Mouse (Mus musculus) neural tube, embryonic 15.5 days (tissue): ENCODE measurements around the gene Ercc6. TPM values are rescaled to one million over a fixed set of nuclear protein-coding genes. Genes with fewer than 3 reads are reported as not detected.

ENCODE experiments used
- ATAC-seq: fragments of 200-750 bp; cut with Nextera tagmentation; 2 replicates; pipeline ENCODE4 v1.8.0; 2017; ENCODE audit warnings: mild to moderate bottlenecking, moderate TSS enrichment, moderate library complexity; ENCODE audit not compliant: low FRiP score
- H3K27ac ChIP-seq: fragments of 300-500 bp; sonication (generic); replicated peaks from 2 replicates; pipeline ENCODE4 v1.5.1; 2015; ENCODE audit warnings: mild to moderate bottlenecking, inconsistent platforms
- H3K27me3 ChIP-seq: fragments of 300-500 bp; sonication (generic); replicated peaks from 2 replicates; pipeline ENCODE4 v1.6.1; 2015; ENCODE audit warnings: inconsistent platforms
- H3K36me3 ChIP-seq: fragments of 300-500 bp; sonication (generic); 2 replicates; pipeline ENCODE4 v1.6.1; 2015; ENCODE audit warnings: inconsistent platforms
- H3K4me1 ChIP-seq: fragments of 300-500 bp; sonication (generic); 2 replicates; pipeline ENCODE4 v1.6.1; 2015; ENCODE audit warnings: inconsistent platforms
- H3K4me2 ChIP-seq: fragments of 300-500 bp; sonication (generic); 2 replicates; pipeline ENCODE4 v1.6.1; 2015; ENCODE audit warnings: inconsistent platforms, mild to moderate bottlenecking, moderate library complexity
- H3K4me3 ChIP-seq: fragments of 300-500 bp; sonication (generic); replicated peaks from 2 replicates; pipeline ENCODE4 v1.5.1; 2015; ENCODE audit warnings: mild to moderate bottlenecking, inconsistent platforms
- H3K9ac ChIP-seq: fragments of 300-500 bp; sonication (generic); replicated peaks from 2 replicates; pipeline ENCODE4 v1.6.1; 2015; ENCODE audit warnings: mild to moderate bottlenecking, inconsistent platforms
- H3K9me3 ChIP-seq: fragments of 300-500 bp; sonication (generic); replicated peaks from 2 replicates; pipeline ENCODE4 v1.6.1; 2016; ENCODE audit warnings: inconsistent platforms
- WGBS: fragments of 180-500 bp; shearing (Covaris S2); methylation state at CpG from one replicate; pipeline ENCODE4 v1.1.7; 2015; ENCODE audit warnings: mixed read lengths; 5-methylcytosine and 5-hydroxymethylcytosine counted together
- polyA plus RNA-seq: library from polyadenylated mRNA; unstranded; fragments of >200 nt; fragmentation: Nextera tagmentation; extraction: Ambion mirVana; gene quantifications from 2 replicates; pipeline ENCODE4 v1.2.1, GENCODE M21; 2015

Gene Ercc6
- polyA plus RNA-seq, 1 experiment from 2014 or later: 20.8 TPM

DNA sequence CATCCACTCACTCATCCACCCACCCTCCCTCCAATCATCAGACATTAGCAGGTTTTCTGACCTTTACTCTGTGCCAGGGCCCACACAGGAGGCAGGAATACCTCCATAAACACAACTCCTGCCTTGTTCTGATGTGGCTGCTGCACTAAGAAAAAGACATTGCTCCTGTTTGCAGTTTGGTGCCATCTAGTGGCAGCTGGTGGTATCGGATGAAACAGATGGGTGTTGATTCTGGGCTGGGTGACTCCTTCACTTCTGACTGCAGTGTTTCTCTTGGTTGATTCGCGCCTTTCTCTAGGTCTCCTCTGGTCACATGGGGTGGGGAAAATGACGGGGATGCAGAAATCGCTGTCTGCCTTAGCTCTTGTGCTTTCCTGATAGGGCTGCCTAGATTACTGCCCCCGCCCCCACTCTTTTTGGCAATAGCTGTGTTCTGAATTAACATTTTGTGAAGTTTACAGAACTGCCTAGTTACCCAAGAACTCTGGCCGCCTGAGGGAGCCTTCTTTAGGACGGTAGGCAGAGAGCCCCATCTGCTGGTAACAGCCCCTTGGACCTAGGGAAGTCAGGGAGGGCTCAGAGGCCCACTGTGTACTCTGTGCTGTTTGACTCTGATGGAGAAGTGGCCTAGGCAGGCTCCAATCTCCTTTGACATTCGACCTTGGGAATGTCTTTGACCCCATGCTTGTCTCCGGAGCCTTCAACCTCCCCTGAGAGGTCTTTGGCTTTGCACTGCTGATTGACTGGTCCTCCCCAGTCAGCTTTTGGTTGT lies 73.9 kb downstream of the Ercc6 start:
- Histone ChIP-seq H3K4me2 (no peak overlapping the region), H3K27ac (no peak overlapping the region), H3K4me1 (no peaks in the 10 kb centered on the region), H3K9ac (no peak overlapping the region), H3K4me3 (no peak overlapping the region), H3K36me3 (no peaks in the 10 kb centered on the region), H3K9me3 (no peaks in the 10 kb centered on the region), H3K27me3 (peaks cover 31% of the 10 kb centered on the region)
- 20% methylated on average over 10 of the region's 10 CpGs for WGBS
- peak; percentile 60; the same call in 1 of the 2 replicates for ATAC-seq

DNA sequence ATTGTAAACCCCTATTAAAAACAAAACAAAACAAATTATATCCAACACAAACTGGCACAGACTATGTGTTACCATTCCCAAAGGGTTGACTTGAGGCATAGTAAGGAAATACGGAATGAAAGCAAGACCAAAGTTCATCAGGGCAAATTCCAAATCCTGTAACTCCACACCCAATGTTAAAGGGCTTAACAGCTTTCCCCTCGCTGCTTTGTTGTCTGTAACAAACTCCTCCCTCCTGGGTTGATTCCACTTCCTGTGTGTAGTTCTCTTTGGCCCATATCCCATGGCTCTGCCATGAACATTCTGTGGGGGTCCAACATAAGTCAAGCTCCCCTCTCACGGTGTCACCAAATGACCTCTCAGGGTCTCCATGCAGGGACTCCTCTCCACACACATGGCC lies 77.1 kb downstream of the Ercc6 start:
- Histone ChIP-seq H3K27me3 (peaks cover 47% of the 10 kb centered on the region), H3K27ac (no peak overlapping the region), H3K4me1 (no peaks in the 10 kb centered on the region), H3K9ac (no peak overlapping the region), H3K9me3 (no peaks in the 10 kb centered on the region), H3K36me3 (no peaks in the 10 kb centered on the region), H3K4me2 (no peak overlapping the region), H3K4me3 (no peak overlapping the region)
- ATAC-seq: no peak
- whole genome bisulfite sequencing: 84% methylated on average over 3 of the region's 3 CpGs

DNA sequence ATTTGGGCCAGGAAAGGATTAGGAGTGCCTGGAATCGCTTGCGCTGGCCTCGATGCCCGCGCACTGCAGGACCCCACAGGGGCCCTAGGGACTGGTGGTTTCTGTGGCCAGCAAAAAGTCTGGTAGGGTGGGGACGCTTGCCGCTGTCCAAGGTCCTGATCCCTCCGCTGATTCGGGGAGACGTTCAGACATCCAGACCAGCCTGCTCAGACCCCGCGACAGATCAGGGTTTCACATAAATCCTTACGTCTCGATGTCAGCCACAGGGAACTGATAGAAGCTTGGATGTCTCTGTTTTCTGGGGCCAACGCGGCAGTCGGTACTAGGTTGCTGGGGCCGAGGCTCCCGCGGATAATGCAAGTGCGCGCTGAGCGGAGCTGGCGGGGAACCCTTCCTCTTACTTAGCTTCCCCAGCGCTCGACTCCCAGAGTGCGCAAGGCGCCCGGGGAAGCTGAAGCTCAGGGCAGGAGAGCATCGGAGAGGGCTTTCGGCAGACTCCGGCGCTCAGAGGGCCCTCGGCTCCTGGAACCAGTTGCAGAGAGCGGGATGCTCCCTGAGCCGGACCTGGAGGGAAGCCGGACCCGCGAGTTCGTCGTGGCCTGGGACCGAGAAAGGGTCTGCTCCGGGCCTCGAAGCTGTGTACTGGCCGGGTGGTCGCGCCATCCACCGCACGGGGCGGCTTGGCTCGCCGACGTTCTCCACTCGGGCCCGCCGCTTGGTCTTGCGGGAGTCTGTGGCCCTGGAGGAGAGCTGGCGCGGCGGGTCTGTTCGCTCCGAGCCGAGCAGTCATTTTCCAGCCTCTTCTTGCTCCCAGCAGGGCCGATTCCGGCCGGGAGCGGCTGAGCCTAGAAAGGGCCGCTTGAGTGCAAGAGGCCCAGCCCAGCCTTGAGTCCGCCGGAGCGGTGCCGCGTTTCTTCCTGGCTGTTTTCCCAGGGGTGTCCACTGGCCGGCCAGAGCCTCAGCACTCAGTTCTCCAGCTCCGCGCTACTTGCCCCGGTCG lies 84.2 kb downstream of the Ercc6 start:
- under 1% methylated on average over 78 of the region's 78 CpGs for WGBS

DNA sequence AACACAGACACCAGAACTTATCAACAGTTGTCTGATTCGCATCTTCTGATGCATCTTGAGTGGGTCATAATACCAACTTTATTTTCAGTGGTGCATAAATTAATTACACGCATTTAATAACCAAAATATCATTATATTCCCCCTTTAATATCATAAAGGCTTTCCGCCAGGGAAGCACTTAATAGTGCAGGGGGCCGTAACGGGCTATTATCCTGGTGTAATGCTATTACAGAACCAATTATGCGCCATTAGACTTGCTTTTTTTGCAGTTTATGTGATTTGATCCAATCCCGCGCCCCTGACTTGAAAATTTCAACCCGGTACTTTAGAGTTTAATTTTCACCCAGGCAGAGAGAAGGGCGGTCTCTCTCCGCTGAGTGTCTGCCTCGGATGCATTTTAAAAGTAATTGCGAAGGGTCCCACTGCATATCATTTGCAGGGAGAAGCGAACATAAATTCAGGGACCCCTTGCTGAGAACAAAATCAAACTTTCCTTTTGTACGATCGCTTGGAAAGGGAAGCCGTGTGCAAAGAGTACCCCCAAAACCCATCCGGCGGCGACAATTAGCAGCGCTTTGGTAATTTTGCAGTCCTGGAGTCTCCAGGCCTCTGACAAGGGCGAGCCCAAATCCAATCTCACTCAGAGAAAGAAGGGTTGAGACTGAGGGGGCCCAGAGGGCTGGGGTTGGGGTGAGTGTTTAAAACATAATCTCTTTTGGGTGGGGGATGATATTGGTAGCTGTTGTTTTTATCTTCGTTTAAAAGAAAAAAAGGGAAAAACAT lies 85.3 kb downstream of the Ercc6 start:
- no peaks in the 10 kb centered on the region for H3K36me3 ChIP-seq
- peak overlapping the region; percentile 62 for H3K4me2 ChIP-seq
- H3K27me3 ChIP-seq: peaks cover 88% of the 10 kb centered on the region
- 3% methylated on average over 23 of the region's 23 CpGs for WGBS
- H3K27ac ChIP-seq: peak overlapping the region; percentile 84
- peak; percentile 70 for ATAC-seq
- H3K4me3 ChIP-seq: peak overlapping the region; percentile 39
- H3K4me1 ChIP-seq: peaks cover 41% of the 10 kb centered on the region
- no peak overlapping the region for H3K9ac ChIP-seq
- H3K9me3 ChIP-seq: no peaks in the 10 kb centered on the region

More for the DNA sequence above, 84.2 kb downstream of the Ercc6 start:
- Histone ChIP-seq H3K4me2 (peak overlapping the region; percentile 62), H3K36me3 (no peaks in the 10 kb centered on the region), H3K4me3 (peak overlapping the region; percentile 36), H3K9me3 (no peaks in the 10 kb centered on the region), H3K4me1 (peaks cover 41% of the 10 kb centered on the region), H3K27ac (peak overlapping the region; percentile 76), H3K27me3 (peaks cover 77% of the 10 kb centered on the region), H3K9ac (peak overlapping the region; percentile 39; the same call in 1 of the 2 replicates)
- ATAC-seq: 0 out of 2 replicates have a peak, but pooled peaks have one; percentile 8

DNA sequence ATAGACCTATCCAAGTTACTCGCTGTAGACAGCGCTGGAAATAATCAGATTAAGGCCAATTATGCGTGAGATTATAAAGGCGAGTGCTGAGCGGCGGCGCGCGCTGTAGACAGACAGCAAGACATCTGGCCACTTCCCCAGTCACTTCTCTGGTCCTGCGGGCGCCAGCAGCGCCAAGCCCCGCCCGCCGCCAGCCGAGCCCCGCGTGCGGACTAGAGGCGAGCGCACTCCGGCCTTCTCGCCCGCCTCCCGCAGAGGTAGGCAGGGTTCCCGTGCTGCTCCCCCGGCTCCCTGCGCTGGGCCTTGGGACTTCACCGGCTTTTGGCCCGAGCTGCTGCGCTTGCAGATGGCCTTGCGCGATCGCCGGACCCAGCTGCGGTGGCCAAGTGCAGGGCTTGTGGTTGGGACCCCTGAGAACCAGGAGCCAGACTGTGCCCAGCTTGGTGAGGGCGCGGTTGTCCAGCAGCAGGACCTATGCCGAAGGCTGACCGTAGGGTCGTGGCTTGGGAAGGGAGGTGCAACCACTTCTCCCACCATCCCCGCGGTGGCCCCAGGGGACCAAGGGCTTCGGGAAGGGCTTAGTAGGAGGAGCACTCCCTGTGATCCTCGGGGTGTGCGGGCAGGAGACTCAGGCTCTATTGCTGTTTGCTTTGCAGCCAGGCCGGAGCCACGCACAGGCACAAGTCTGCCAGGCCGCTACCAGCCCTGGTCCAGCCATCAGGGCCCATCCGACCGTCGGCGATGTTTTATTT lies 86.1 kb downstream of the Ercc6 start, which contains the start of gene Prrxl1:
Prrxl1 (plus strand) TSS at position 118 of the 752 bp plus-strand sequence.
- peak within 1 kb of the TSS; percentile 45 for H3K9ac ChIP-seq
- H3K27ac ChIP-seq: peak within 1 kb of the TSS; percentile 84
- peak; percentile 70 for ATAC-seq
- peaks cover 41% of the 10 kb centered on the region for H3K4me1 ChIP-seq
- peaks cover 82% of the 10 kb centered on the region for H3K27me3 ChIP-seq
- H3K4me3 ChIP-seq: peak within 1 kb of the TSS; percentile 39
- under 1% methylated on average over 53 of the region's 53 CpGs for WGBS
- H3K36me3 ChIP-seq: no peaks in the 10 kb centered on the region
- H3K4me2 ChIP-seq: peak within 1 kb of the TSS; percentile 62
- H3K9me3 ChIP-seq: no peaks in the 10 kb centered on the region

DNA sequence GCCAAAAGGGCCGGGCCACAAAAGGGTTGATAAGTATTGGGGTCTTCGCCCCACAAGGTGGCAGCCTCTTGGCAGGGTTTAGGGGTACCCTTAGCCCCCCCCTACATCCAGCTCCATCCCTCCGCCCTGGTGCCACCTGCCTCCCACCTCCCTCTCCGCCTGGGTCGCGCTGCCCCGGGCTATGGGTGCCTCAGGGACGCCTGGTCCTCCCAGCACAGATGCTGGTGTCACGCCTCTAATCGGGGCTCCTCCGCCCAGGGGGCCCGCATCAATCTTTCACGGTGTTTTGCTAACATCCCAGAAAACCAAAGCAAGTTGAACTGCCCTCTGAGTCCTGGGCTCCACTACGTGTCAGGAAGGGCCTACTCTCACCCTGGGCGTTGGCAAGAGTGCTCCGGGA lies 86.8 kb downstream of the Ercc6 start:
- peak overlapping the region; percentile 84 for H3K27ac ChIP-seq
- peaks cover 76% of the 10 kb centered on the region for H3K27me3 ChIP-seq
- no peaks in the 10 kb centered on the region for H3K36me3 ChIP-seq
- H3K4me2 ChIP-seq: peak overlapping the region; percentile 62
- WGBS: 2% methylated on average over 16 of the region's 16 CpGs
- H3K4me1 ChIP-seq: peaks cover 41% of the 10 kb centered on the region
- H3K9ac ChIP-seq: peak overlapping the region; percentile 45
- no peak for ATAC-seq
- no peaks in the 10 kb centered on the region for H3K9me3 ChIP-seq
- H3K4me3 ChIP-seq: peak overlapping the region; percentile 39

DNA sequence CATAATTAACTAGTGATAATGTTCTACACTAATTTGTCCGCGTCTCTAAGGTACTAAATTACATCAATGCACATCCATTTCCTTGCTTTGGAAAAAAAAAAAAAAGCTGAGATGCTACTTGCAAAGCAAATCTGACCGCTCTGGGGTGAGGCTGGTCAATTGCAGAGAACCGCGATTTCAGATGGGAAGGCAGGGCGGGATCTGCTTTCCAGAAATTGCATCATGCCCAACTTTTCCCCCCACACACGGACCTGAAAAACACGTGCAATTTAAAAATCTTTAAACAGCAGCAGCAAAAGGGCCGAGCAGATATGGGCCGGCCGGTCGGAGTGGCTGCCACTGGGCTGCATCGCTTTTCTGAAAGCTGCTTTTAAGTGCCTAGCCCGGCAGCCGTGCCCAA lies 92.2 kb downstream of the Ercc6 start:
- H3K27ac ChIP-seq: 0 out of 2 replicates have a peak overlapping the region, but pooled peaks have one; percentile 23
- no peak overlapping the region for H3K9ac ChIP-seq
- no peaks in the 10 kb centered on the region for H3K36me3 ChIP-seq
- peak overlapping the region; percentile 8; the same call in 1 of the 2 replicates for H3K4me3 ChIP-seq
- H3K4me2 ChIP-seq: peak overlapping the region; percentile 43
- H3K4me1 ChIP-seq: peaks cover 33% of the 10 kb centered on the region
- 26% methylated on average over 15 of the region's 15 CpGs for WGBS
- ATAC-seq: no peak
- no peaks in the 10 kb centered on the region for H3K9me3 ChIP-seq
- peaks cover 29% of the 10 kb centered on the region for H3K27me3 ChIP-seq

DNA sequence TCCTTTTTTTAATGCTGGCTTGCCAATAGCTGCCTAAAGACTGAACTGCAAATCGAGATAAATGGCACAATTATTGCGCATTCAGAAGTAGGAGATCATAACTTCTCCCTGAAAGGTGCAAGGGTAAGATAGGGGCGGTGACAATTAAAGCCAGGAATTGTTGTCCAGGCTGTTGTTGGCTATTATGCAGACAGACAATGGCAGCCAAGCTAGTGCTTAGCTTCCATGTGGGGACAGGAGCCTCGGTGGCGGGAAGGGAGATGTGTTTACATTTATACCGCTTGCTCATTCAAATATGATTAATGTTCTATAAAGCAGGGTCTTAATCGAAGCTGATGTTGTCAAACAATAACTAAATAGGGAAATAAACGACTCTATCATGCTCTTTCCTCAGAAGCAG lies 93.0 kb downstream of the Ercc6 start:
- Histone ChIP-seq H3K27me3 (peaks cover 23% of the 10 kb centered on the region), H3K4me1 (peaks cover 33% of the 10 kb centered on the region), H3K4me3 (no peak overlapping the region), H3K9ac (no peak overlapping the region), H3K9me3 (no peaks in the 10 kb centered on the region), H3K27ac (no peak overlapping the region), H3K36me3 (no peaks in the 10 kb centered on the region), H3K4me2 (peak overlapping the region; percentile 43)
- ATAC-seq: no peak
- WGBS: 36% methylated on average over 8 of the region's 8 CpGs

DNA sequence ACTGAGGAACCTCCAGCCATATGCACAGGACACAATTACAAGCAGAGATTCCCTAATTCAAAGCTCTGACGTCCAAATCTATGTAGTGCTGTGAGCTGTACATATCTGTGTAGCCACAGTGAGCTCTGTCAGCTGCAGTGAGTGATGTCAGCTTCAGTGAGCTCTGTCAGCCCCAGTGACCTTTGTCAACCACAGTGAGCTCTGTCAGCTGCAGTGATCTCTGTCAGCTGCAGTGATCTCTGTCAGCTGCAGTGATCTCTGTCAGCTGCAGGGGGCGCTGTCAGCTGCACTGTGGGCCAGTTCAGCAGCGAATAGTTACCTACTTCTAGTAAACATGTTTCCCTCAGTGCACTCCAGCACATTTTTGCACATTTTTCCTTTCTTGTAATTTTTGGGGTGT lies 96.1 kb downstream of the Ercc6 start:
- no peaks in the 10 kb centered on the region for H3K36me3 ChIP-seq
- no peak overlapping the region for H3K4me3 ChIP-seq
- no peak for ATAC-seq
- H3K27ac ChIP-seq: no peak overlapping the region
- 23% methylated on average over 3 of the region's 3 CpGs for WGBS
- H3K9ac ChIP-seq: no peak overlapping the region
- H3K9me3 ChIP-seq: no peaks in the 10 kb centered on the region
- H3K27me3 ChIP-seq: peaks cover 6% of the 10 kb centered on the region; the same call in 1 of the 2 replicates
- no peak overlapping the region for H3K4me2 ChIP-seq
- H3K4me1 ChIP-seq: peaks cover 33% of the 10 kb centered on the region

DNA sequence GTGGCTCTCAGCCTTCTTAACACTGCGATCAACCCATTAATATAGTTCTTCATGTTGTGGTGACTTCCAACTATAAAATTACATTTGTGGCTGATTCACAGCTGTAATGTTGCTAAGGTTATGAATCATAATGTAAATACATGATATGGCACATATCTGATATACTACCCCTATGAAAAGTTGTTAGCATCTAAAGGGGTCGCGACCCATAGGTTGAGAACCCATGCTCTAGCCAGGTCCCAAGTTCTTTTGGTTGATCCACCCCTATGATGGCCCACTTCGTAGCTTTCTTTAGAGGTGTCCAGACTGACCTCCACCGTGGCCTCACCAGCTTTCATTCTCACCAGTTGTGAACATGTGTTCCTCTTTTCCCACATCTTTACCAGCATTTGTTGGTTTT lies 103.9 kb downstream of the Ercc6 start:
- H3K4me2 ChIP-seq: no peak overlapping the region
- WGBS: 88% methylated on average over 5 of the region's 5 CpGs

More for the DNA sequence above, 103.9 kb downstream of the Ercc6 start:
- no peak for ATAC-seq
- H3K9ac ChIP-seq: no peak overlapping the region
- H3K36me3 ChIP-seq: no peaks in the 10 kb centered on the region
- H3K27ac ChIP-seq: no peak overlapping the region
- H3K4me3 ChIP-seq: no peak overlapping the region
- H3K9me3 ChIP-seq: no peaks in the 10 kb centered on the region
- 0 out of 2 replicates have a peak, but pooled peaks cover under 1% of the 10 kb centered on the region for H3K27me3 ChIP-seq
- no peaks in the 10 kb centered on the region for H3K4me1 ChIP-seq
